In the genomic region with DNA sequence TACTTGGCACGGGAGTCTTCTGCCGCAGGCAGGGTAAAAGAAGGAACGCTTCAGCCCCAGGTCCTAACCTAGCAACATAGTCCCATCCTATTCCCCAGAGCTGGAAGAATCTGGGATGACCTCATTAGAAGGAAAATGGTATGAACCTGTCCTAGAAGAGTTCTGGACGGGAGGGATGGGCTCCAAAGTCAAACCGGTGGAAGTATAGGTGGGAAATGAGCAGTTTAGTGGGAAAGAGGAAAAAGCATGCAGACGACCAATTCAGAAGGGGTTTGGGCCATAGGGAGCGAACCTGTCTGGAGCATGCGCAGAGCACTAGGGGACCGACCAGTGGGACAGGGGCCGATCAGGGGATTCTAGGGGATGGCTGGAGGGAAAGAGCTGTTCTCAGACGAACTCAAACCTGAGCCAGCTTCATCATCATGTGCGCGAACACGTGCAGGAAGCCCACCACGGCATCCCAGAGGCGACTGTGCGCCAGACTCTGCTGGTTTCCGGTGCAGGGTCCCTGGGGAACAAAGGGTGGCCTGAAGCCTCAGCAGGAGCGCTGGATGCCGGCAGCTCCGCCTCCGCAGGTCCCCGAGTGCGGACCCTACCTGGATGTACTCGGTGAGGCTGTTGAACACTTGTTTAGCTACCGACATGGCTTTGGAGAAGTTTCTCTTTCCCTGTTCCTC, we compare ENCODE assay signal across 8 mouse cellular contexts. TPM values are rescaled to one million over a fixed set of nuclear protein-coding genes. Genes with fewer than 3 reads are reported as not detected.
DNase-seq lines count a peak whose midpoint lies in the region; ATAC-seq and TF ChIP-seq lines count a peak whose summit lies in the region.

No protein-coding gene starts in this region.

- H3K9ac ChIP-seq in heart, adult 2 months (ENCODE audit: low read depth, low read length), result no peak overlapping the region
- peak overlapping the region; percentile 72 for H3K9ac ChIP-seq in neural tube, embryonic 11.5 days (ENCODE audit: low read length)

- H3K27me3 ChIP-seq in heart, adult 2 months (ENCODE audit: control insufficient read depth, insufficient read depth, low read length), result no peaks in the 10 kb centered on the region
- H3K27me3 ChIP-seq in neural tube, embryonic 11.5 days (ENCODE audit: control insufficient read depth, insufficient read depth, low read length), result no peaks in the 10 kb centered on the region

- no peaks in the 10 kb centered on the region; the same call in 1 of the 2 replicates for H3K9me3 ChIP-seq in neural tube, embryonic 11.5 days (ENCODE audit: control insufficient read depth, low read length)

- H3K4me3 ChIP-seq in bone marrow macrophage, adult 2 months (ENCODE audit: insufficient read depth, low read length), result peak overlapping the region; percentile 60
- H3K4me3 ChIP-seq in heart, adult 2 months, result peak overlapping the region; percentile 3; the same call in 1 of the 2 replicates
- peak overlapping the region; percentile 36 for H3K4me3 ChIP-seq in neural tube, embryonic 11.5 days (ENCODE audit: low read depth, low read length)

- DNase-seq in gastrocnemius, postnatal 10 days, result peak; percentile 32
- DNase-seq in gastrocnemius, postnatal 4 days (ENCODE audit: low spot score in 2 of 2), result no peak
- peak; percentile 25 to 36 for DNase-seq in heart, adult 2 months
- peak; percentile 22 for DNase-seq in kidney, postnatal 14 days
- peak; percentile 67 for DNase-seq in neural tube, embryonic 11.5 days (ENCODE audit: low spot score)
- no peak for DNase-seq in ovary, postnatal 10 days (ENCODE audit: low spot score)
- DNase-seq in spleen, adult 12 weeks (ENCODE audit: low spot score), result no peak

- H3K36me3 ChIP-seq in heart, adult 2 months (ENCODE audit: control insufficient read depth, insufficient read depth, low read length), result no peaks in the 10 kb centered on the region
- H3K36me3 ChIP-seq in neural tube, embryonic 11.5 days (ENCODE audit: control insufficient read depth, insufficient read depth, low read length), result no peaks in the 10 kb centered on the region

- H3K4me2 ChIP-seq in neural tube, embryonic 11.5 days (ENCODE audit: low read depth), result peak overlapping the region; percentile 53

- 1% methylated on average over 26 of the region's 26 CpGs for WGBS in heart, adult 2 months
- 3% methylated on average over 26 of the region's 26 CpGs for WGBS in neural tube, embryonic 11.5 days

- peak; percentile 25; the same call in 1 of the 2 replicates for ATAC-seq in neural tube, embryonic 11.5 days (ENCODE audit: insufficient read depth, low FRiP score, low TSS enrichment)

- H3K27ac ChIP-seq in bone marrow macrophage, adult 2 months (ENCODE audit: insufficient read depth, low read depth, low read length), result no peak overlapping the region
- H3K27ac ChIP-seq in heart, adult 2 months, result no peak overlapping the region
- H3K27ac ChIP-seq in neural tube, embryonic 11.5 days (ENCODE audit: low read depth, low read length), result no peak overlapping the region

- intact Hi-C loops in heart, adult 2 months (cut with DNase I), result loop anchor here (2.0 to 10.0 kb wide), 4 partner anchors 67 to 485 kb away; no protein-coding TSS in a partner anchor

- no peaks in the 10 kb centered on the region for H3K79me2 ChIP-seq in heart, adult 2 months (replicated peaks; ENCODE audit: control insufficient read depth, insufficient read depth, low read length)

- TF ChIP-seq POLR2A in bone marrow macrophage, adult 2 months (IDR thresholded peaks at IDR 0.05; ENCODE audit: borderline replicate concordance, low read depth, low read length), result no peak
- TF ChIP-seq POLR2A in heart, adult 2 months (IDR thresholded peaks at IDR 0.05; ENCODE audit: insufficient read depth, low read depth, low read length), result no peak

- TF ChIP-seq CTCF in bone marrow macrophage, adult 2 months (IDR thresholded peaks at IDR 0.05; ENCODE audit: low read depth, low read length), result no peak
- no peak for TF ChIP-seq CTCF in heart, adult 2 months (IDR thresholded peaks at IDR 0.05)

- TF ChIP-seq EP300 in heart, adult 2 months (IDR thresholded peaks at IDR 0.05; ENCODE audit: insufficient read depth, low read depth, low read length), result no peak

- peaks cover 15% of the 10 kb centered on the region for H3K4me1 ChIP-seq in bone marrow macrophage, adult 2 months (ENCODE audit: control insufficient read depth, insufficient read depth, low read length)
- H3K4me1 ChIP-seq in heart, adult 2 months (ENCODE audit: control insufficient read depth, insufficient read depth, low read length), result peaks cover 2% of the 10 kb centered on the region; the same call in 1 of the 2 replicates
- 0 out of 2 replicates have a peak, but pooled peaks cover 2% of the 10 kb centered on the region for H3K4me1 ChIP-seq in neural tube, embryonic 11.5 days (ENCODE audit: control insufficient read depth, insufficient read depth, low read length)

RNA-seq across cellular contexts. Expression of a gene that starts 58.3 kb away (rescaled TPM):
- under 1 TPM; 0.66 to 0.93 TPM for total RNA-seq in gastrocnemius, postnatal 10 days (2021)
- total RNA-seq in gastrocnemius, postnatal 4 days (2021), result 1 to 10 TPM; 1.3 to 1.6 TPM
- polyA plus RNA-seq in bone marrow macrophage, adult 2 months (2012; ENCODE audit: insufficient read depth, insufficient read length, missing spikeins), result 9.6 and 12.0 TPM in 2 replicates
- total RNA-seq in heart, adult 2 months (2021), result 1 to 10 TPM in 1 of 2 experiments, under 1 TPM in 1; 0.91 to 1.1 TPM
- 2.7 and 3.4 TPM in 2 replicates for polyA plus RNA-seq in heart, adult 2 months (2012; rRNA removed)
- 4.6 and 6.2 TPM in 2 replicates for polyA plus RNA-seq in neural tube, embryonic 11.5 days (2014; fragmentation: Nextera tagmentation; extraction: Ambion mirVana)

RNA-seq across cellular contexts. Expression of a gene that starts 58.5 kb away (rescaled TPM):
- total RNA-seq in gastrocnemius, postnatal 10 days (2021), result 100 to 1,000 TPM; 169 to 174 TPM
- 100 to 1,000 TPM; 191 to 212 TPM for total RNA-seq in gastrocnemius, postnatal 4 days (2021)
- 228 TPM in 2 replicates for polyA plus RNA-seq in bone marrow macrophage, adult 2 months (2012; ENCODE audit: insufficient read depth, insufficient read length, missing spikeins)
- 100 to 1,000 TPM; 156 to 177 TPM for total RNA-seq in heart, adult 2 months (2021)
- polyA plus RNA-seq in heart, adult 2 months (2012; rRNA removed), result 221 and 283 TPM in 2 replicates
- 383 and 388 TPM in 2 replicates for polyA plus RNA-seq in neural tube, embryonic 11.5 days (2014; fragmentation: Nextera tagmentation; extraction: Ambion mirVana)

Comparison
In these comparisons a context has a peak if more than half of its experiments do, and no peak if none do; other contexts are left out.
1. DNase-seq: peak in gastrocnemius, postnatal 10 days (single experiment), heart, adult 2 months (2 of 2), kidney, postnatal 14 days (single experiment) and neural tube, embryonic 11.5 days (single experiment); none in gastrocnemius, postnatal 4 days (0 of 2), ovary, postnatal 10 days (single experiment) and spleen, adult 12 weeks (single experiment).
2. H3K4me3 ChIP-seq: peak in every context shown above with its lines; median percentile 60 in bone marrow macrophage, adult 2 months; 36 in neural tube, embryonic 11.5 days; 3 in heart, adult 2 months.